Mouse (Mus musculus) cerebellum, postnatal 14 days (tissue): Measurements from ENCODE around the gene Pold1.

Experiments used
- DNase-seq, 2 experiments: peaks; one replicate each; pipeline ENCODE4 v3.0.0; 2021; ENCODE audit warnings: mixed read lengths in 2 of 2

Pold1 gene

DNA sequence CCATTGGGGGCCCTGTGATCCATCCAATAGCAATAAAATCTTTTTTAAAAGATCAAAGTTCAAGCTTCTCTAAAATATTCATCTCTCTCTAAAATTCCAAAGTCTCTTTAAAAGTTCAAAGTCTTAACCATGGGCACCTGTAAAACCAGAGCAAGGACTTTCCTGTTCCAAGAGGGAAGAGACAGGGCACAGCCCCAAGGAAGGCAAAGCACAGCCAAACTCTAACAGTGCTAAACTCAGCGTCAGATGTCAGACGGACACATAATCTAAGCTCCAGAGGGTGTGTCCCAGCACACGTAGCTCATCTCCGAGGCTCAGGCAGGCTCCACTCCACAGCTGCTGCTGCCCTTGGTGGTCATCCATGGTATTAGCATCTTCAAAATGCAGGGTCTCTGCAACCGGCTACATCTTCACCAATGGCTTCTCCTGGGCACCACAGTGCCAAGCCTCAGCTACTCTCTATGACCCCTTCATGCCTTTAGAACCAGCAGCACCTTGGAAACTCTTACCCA lies 27.7 kb upstream of the Pold1 start:
- peak in 1 of 2 experiments; percentile 20 for DNase-seq

DNA sequence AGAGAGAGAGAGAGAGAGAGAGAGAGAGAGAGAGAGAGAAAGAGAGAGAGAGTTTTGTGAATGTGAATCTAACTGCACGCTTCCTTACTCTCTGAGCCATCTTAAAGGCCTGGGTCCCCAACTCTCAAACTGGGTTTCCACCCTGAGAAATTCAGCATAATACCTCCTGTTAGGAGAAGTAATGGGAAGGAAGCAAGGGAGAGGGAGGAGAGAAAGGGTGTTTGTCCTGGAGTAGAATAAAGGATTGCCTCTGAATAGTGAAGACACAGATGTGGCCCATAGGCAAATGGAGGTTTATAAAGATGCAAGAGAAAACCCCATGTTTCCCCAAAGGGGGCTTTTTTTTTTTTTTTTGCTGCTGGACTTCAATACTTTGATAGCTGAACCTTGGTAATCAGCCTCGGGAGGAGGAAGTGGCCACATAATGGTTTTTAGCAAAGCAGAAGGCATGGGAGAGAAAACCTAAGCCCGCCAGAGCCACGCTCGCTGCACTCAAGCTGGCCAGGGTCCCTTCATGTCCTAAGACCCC lies 24.4 kb upstream of the Pold1 start:
- DNase-seq, result no peak

DNA sequence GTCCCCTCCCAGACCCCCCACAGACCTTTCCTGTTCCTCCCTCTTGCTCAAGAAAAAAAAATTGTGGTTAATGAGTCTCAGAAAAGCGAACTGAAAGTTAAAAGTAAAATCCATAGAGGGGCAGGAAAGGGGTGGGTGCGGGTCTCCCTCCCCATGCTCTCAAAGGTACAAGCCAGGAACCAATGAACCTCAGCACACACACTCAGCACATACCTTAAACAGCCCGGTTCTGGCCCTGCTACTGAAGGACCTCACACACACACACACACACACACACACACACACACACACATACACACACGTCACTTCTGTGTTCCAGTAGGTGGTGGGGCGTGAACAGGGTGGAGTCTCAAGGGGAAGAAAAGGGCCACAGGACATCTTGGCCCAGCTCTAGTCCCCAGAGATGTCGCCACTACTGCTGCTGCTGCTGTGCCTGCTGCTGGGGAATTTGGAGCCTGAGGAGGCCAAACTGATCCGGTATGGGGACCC lies 23.6 kb upstream of the Pold1 start, which contains the start of gene Napsa:
Gene Napsa (plus strand): TSS at position 168 of the 489 bp plus-strand sequence.
- DNase-seq, result no peak

DNA sequence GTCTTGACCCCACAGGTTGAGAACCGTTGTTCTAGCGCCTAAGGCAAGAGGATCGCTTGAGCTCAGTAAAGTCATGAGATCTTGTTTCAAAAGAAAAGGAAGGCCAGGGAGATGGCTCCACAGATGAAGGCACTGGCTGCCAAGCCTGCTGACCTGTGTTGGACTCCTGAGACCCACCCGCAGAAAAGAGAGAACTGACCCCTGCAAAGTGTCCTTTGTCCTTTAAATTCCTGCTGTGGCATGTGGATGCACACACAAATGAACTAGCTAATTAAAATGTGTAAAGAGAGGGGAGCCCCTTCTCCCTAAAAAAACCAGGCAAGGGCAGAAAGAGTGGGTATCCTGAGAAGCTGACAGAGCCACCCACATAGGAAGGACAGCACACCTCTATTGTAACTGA lies 23.2 kb upstream of the Pold1 start:
- DNase-seq, result no peak

DNA sequence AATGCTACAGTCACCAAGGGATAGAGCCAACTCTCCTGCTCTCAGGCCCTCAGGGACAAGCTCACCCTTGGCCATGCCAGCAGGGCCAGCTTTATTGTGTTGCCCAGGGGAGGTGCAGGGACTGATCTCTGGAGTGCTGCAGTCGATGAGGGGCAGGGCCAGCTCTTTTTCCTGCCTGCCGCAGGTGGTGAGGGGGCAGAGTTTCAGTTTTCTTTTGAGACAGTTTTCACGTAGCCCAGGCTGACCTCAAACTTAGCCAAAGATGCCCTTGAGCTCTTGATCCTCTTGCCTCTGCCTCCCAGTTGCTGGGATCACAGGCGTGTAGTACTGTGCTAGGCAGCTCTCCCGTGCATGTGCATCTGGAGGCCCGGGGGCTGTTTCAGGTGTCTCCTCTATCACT lies 22.3 kb upstream of the Pold1 start:
- DNase-seq, result no peak

DNA sequence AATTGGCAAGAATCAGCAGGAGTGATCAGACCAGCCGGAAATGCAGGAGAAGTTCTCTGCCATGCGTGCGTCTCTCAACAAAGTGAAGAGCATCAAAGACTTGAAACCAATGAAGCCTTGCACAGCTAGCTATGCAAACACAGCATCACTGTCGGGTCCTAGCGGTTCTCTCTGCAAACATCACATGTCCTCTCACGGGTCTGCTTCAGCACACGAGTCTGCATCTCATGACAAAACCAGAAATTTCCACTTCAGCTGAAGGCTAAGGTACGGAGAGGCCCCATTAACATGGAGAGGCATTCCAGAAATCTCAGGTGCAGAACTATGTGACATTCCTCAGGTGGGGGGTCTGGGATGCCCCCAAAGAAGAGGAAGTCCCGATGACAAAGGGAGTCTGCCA lies 20.2 kb upstream of the Pold1 start:
- no peak for DNase-seq

DNA sequence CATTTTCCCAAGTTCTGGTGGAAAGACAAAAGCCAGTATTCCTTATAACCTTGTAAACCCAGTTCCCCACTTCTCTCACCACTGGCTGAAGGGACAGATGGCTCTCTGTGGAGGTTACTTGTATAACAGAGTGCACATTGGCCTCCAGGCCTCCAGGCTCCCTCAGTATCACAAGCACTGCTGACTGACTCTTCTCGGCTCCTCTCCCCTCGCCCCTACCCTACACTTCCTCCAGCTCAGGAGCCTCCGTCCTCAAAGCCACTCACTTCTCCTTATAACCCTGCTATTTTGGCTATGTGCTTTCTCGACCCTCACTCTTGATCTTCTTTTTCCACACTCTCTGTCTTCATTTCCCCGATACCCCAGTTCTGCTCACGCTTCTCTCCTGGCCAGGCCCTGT lies 16.8 kb upstream of the Pold1 start:
- no peak for DNase-seq

DNA sequence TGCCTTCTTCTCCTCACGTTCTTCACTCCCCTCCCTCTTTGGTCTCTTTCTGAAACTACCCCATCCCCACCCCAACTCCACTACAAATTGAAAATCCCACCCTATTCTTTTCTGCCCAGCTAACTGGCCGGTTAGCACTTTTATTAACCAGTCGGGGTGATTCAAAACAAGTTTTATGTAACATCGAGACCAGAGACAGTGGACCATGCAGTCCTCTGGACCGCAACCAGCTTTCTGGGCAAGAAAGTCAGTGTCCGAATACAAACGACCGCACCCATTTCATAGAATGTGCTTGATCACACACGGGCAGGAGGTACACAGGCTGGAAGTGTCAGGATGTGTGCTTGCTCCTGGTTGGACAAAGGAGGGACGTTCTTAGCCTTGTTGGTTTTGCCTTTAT lies 15.8 kb upstream of the Pold1 start:
- no peak for DNase-seq

DNA sequence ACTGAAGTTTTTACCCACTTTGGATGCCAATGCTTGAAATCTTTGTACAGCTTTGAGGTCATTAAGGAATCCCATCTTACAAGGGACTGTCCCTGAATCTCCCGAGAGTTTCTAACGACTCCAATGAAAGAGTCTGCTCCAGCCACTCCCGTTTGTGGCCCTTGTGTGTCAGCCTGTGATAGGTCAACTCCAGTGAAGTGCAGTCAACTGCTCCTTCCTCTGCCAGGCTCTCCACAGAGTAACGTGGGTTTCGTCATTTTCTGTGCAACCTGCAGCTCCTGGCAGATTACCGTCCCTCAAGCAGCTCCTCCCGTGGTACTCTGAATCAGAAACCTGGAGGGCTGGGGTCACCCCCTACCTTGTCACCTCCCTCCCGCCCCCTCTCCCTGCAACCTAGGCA lies 14.6 kb upstream of the Pold1 start:
- DNase-seq, result no peak

DNA sequence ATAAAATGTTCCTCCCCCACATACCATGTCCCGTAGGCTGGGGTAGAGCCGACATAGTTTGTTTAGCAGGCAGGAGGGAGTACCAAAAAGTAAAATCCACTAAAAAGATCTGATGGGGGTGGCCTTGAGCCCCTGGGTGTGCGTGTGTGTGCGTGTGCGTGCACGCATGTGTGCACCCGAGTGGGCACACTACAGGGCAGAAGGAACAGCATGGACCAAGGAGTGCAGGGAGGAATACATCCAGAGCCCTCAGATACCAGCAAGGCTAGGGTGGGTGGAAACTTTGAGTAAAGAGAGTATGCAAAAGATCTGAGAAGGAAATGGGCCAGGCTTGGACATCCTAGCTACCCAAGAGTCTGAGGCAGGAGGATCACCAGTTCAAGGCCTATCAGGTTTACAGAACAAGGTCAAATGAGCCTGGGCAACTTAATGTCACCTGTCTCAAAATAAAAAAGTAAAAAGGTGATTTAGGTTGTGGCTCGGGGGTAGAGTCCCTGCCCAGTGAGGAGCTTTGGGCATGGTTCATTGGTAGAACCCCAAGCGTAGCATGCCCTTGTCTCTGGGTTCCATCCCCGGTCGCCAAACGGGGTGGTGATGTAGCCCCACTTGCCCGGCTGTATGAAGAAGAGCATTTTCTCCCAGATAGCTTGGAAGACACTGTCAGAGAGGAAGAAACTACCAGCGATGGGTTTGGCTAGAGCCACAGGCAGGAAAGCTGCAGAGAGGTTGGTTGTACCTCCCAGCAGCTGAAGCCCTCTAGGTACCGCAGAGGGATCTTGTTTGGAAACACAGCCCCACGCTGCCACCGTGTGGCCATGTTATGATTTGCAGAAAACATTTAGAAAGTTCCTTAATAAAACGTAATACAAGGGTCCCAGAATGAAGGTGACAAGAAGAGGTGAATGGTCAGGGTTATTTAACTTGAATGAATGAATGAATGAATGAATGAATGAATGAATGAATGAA lies 12.1 kb upstream of the Pold1 start:
- peak; percentile 93 to 95 for DNase-seq

DNA sequence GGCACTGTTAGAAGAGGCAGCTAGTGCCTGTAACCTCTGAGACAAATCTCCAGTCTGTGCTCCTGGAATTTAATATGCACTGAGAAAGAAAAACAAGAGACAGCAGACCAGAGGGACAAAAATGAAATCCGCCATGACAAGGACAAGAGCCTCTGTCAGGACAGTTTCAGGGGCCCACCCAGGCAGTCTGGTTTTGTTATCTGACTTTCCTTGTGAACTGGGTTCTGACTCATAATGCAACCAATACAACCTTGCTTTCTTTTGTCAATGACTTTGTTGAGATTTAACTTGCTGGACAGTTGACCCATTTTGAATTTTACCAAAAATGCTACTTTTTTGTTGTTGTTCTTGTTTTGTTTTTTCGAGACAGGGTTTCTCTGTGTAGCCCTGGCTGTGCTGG lies 9.0 kb upstream of the Pold1 start:
- no peak for DNase-seq

DNA sequence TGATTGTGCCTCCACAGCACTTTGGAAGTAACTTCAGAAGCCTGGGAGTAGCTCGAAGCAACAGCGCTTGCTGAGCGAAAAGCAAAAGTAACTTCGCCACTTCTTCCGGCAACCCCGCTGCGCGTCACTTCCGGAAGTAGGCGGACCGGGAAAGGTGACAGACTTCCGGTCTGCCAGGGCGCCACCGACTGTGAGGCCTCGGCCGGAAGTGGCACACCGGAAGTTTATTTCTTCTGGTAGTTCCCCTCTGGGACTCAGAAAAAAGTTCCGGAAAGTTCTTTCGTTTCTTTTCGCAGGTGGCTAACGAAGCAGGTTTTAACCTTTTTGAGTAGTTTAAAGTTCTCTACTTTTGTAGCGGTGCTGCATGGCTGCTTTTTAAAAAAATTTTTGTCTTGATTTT lies 5.2 kb upstream of the Pold1 start, which contains the start of gene Nr1h2:
Gene Nr1h2 (minus strand): TSS at position 126 of the 400 bp plus-strand sequence.
- peak; percentile 96 to 97 for DNase-seq

DNA sequence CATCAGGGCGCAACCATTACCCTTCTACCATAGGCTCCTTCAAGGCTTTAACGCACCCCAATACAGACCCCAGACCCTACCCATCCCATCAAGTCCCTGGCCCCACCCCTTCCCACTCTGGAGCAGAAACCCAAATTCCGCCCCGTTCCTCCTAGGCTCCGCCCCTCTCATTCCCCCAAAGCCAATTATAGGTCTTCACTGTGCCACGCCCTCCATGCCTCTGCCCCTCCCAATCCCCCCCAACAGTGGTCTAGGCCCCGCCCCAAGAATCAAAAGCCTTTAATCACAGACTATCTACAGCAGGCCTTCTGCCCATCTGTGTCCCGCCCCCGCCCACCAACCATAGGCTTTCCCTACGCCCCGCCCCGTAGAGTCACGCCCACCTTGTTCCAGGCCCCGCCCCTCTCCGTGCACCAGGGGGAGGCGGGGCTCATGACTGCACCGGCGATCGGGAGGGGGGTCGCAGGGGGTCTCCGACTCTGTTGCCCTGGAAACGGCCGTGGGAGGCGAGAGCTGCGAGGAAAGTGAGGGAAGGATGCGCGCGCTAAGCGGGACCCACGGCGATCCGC lies 4.6 kb upstream of the Pold1 start:
- peak; percentile 74 to 85 for DNase-seq

DNA sequence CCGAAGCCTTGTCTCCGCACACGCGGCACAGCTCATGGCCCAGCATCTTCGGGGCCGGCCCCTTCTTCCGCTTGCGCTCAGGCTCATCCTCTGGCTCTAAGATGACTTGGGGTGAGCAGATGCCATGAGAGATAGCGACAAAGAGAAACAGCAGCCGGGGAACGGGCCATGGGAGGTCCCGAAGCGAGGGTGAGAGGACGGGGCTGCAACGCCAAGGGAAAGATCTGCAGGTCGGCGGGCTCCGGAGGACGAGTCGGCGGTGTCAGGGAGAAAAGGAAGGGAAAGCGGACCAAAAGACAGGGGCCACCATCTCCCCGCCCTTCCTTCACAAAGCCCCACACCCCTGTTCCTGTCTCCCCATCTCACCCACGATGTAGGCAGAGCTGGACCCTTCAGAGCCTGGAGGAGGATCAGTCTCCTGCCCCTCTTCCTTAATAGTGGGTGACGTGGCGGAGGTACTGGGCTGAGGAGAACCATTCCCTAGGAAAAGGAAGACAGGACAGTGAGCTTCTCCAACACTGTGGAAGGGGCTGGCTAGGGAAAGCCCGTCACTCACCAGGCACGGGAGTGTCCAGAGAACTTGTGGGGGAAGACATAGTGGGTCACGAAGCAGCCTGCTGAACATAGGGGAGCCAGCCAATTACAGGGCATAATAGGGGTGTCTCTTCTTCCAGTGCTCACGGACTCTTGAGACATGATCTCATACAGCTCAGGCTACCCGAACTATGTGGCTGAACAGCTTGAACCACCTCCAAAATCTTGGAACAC lies 3.7 kb upstream of the Pold1 start:
- DNase-seq, result no peak

DNA sequence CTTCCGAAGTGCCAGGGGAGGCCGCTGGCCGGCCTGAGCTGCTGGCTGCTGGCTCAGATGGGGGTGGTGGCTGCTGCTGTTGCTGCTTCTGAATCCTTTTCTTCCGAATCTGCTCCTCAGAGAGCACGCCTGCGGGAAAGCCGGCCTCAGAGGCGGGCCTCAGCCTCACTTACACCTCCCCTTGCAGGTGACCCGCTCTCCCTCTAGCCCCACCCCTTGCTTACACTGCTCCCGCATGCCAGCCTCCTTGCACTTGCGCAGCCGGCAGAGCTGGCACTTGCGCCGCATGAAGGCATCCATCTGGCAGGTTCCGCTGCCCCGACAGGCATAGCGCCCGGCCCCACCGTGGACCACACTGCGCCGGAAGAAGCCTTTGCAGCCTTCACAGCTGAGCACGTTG lies 3.1 kb upstream of the Pold1 start:
- peak in 1 of 2 experiments; percentile 46 for DNase-seq

DNA sequence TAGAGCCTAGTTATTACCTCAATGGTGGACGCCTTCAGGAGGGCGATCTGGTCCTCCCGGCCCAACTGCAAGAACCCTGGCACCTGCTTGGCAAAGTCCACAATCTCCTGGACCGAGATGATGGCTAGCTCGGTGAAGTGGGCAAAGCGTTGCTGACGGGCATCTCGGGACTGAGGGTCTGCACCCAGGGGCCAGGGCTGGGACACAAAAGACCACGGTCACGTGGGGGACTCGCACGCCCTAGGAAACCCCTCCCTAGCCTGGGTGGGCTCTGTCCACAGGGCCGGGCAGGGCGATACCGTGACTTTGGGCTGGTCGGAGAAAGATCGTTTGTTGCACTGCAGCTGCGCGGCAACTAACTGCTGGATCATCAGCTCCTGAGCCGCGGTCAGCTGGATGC lies 2.7 kb upstream of the Pold1 start:
- no peak for DNase-seq

DNA sequence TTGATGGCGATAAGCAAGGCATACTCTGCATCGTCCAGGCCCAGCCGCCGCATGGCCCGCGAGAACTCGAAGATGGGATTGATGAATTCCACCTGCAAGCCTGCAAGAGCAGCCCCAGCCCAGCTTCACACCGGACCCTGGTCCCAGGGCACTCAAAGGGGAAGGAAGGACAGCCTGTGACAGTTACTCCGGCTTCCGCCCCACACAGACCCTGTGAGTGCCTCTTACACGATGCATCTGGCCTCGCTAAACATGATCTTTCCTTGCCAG lies 1.7 kb upstream of the Pold1 start:
- no peak for DNase-seq

DNA sequence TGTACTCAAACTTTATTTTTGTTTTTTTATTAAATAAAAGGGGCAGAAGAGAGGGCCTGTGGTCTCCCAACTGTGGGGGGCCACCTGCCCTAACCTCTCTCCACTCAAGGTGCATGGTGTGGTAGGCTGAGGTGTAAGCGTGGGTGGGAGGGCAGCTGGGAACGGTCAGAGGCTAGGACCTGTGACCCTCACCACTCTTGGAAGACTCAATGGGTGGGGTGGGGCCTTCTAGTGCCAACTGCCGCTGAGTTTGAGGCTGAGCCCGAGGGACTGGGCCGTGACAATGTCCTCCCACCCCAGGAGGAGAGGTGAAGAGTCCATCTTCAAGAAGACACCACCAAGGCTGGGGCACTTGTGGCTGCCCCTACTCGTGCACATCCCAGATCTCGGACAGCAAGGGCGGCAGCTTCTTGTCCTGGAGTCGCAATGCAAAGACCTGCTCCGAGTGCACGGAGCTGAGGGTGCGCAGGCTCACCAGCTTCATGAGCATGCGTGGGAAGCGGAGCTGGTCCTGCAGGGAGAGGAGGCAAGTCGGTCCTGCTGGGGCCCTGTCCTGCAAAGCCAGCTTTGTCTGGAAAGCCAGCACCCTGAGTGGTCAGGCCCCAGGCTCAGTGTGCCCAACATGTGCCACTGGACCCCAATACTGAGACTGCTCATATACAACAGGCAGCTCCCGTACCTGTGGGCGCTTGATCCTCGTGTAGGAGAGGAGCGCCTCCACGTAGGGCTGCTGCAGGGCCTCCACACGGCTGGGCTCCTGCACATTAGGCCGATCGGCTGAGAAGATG lies 1.2 kb upstream of the Pold1 start:
- peak in 1 of 2 experiments; percentile 25 for DNase-seq

DNA sequence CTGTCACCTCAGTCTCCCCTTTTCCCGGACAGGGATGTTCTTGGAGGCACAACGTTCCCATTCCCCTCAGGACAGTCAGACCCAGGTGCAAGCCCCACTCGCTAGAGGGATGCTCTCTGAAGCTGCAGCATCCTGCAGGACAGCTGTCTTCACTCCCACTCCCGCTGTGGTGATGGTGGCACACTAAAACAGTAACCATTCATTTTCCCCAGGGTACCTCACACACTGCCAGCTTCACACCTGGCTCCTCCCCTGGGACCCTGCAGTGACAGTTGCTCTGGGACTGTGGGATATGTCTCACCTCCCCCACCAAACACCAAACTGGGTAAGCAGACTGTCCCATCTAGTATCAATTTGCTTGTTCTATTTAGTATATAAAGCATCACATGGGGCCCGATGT lies 924 bp downstream of the Pold1 start:
- peak in 1 of 2 experiments; percentile 48 for DNase-seq

DNA sequence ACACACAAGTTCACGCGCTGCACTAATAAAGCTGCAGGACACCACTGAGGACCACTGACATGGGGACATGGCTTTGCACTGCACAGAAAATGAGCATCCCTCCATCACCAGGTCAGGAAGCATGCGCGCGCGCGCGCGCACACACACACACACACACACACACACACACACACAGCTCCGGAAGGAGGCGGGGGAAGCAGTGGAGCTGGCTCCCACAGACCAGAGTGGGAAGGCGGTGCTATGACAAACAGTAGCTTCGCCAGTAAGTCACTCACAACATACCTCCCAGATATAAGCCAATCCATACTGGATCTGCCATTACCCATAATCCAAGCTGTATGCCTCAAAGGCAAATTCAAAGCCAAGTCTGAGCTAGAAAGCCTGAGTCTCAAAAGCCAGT lies 1.6 kb downstream of the Pold1 start:
- no peak for DNase-seq

DNA sequence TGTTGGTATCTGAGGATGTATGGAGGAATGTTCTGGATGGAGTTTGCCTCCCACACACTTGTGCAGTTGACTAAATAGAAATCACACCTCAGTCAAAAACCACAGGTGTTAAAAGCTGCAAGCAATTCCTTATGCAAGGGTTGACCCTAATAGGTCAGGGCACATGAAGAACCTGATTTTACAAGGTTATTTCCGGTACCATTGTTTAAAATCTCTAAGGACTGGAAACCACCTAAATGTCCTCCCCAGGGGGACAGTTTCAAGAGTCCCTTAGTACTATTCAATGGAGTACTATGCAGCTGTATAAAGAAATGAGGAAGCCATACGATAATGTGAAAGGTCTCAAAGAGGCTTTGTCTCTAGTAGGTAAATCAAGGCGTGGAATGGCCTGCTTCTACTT lies 2.4 kb downstream of the Pold1 start:
- DNase-seq, result no peak

DNA sequence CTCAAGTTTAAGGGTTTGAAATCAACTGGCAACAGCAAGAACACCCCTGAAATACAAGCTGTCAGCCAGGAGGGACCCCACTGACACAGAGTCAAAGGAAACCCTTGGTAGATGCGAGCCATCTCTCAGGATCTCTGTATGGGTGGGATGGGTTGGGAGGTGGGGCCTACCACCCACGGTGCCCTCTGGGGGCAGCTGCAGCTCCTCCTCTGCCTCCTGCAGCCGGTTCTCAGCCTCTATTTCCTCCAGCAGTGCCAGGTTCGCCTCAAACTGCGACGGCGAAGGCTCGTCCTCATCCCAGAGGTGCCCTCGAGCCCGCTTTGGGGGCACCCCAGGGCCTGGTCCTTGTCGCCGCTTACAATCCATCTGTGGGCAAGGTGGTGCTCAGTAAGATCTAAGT lies 5.6 kb downstream of the Pold1 start:
- DNase-seq, result no peak
